Mouse (Mus musculus): ENCODE results near the gene Gm5447. TPM values are rescaled to one million over a fixed set of nuclear protein-coding genes. Genes with fewer than 3 reads are reported as not detected.

Gene Gm5447
- polyA plus RNA-seq (2016; fragmentation: Nextera tagmentation; extraction: Ambion mirVana) = 0.12 and 0.17 TPM in 2 replicates

GRCm38 (mm10) chr13:30973501-30974246 lies at the start of gene Gm5447, which contains the start of gene Exoc2:
Gene Gm5447, plus strand, starts transcription at chr13:30974204.
Gene Exoc2, minus strand, starts transcription at chr13:30974093.
- Histone ChIP-seq H3K4me3 (peak within 1 kb of the TSS; percentile 82), H3K4me2 (replicated peaks) (peak within 1 kb of the TSS; percentile 59), H3K27me3 (no peaks in the 10 kb centered on the region), H3K27ac (peak within 1 kb of the TSS; percentile 83), H3K9ac (peak within 1 kb of the TSS; percentile 87), H3K9me3 (replicated peaks) (no peaks in the 10 kb centered on the region), H3K4me1 (0 out of 2 replicates have a peak, but pooled peaks cover 5% of the 10 kb centered on the region), H3K36me3 (no peaks in the 10 kb centered on the region)
- 1% methylated on average over 54 of the region's 54 CpGs for WGBS
- peak; percentile 98 for ATAC-seq (ENCODE audit: low FRiP score)

- 91% methylated on average over 6 of the region's 6 CpGs for WGBS
- peaks cover 4% of the 10 kb centered on the region for H3K36me3 ChIP-seq
Observed at GRCm38 (mm10) chr13:30924269-30924668, 49.7 kb upstream of the Gm5447 start.

GRCm38 (mm10) chr13:30929119-30929518 lies 44.9 kb upstream of the Gm5447 start:
- H3K27me3 ChIP-seq = no peaks in the 10 kb centered on the region
- 92% methylated on average over 2 of the region's 2 CpGs for WGBS

More at GRCm38 (mm10) chr13:30924269-30924668, 49.7 kb upstream of the Gm5447 start:
- no peak overlapping the region for H3K4me3 ChIP-seq
- no peaks in the 10 kb centered on the region for H3K9me3 ChIP-seq (replicated peaks)
- no peak overlapping the region for H3K27ac ChIP-seq
- no peak overlapping the region for H3K9ac ChIP-seq
- no peaks in the 10 kb centered on the region for H3K4me1 ChIP-seq
- no peak for ATAC-seq (ENCODE audit: low FRiP score)
- H3K4me2 ChIP-seq (replicated peaks) = no peak overlapping the region
- no peaks in the 10 kb centered on the region for H3K27me3 ChIP-seq

GRCm38 (mm10) chr13:30931613-30932012 lies 42.4 kb upstream of the Gm5447 start:
- H3K27ac ChIP-seq = no peak overlapping the region
- no peak overlapping the region for H3K9ac ChIP-seq
- 79% methylated on average over 4 of the region's 4 CpGs for WGBS
- peaks cover 6% of the 10 kb centered on the region; the same call in 1 of the 2 replicates for H3K36me3 ChIP-seq
- no peak overlapping the region for H3K4me3 ChIP-seq
- ATAC-seq (ENCODE audit: low FRiP score) = no peak
- no peaks in the 10 kb centered on the region for H3K4me1 ChIP-seq
- no peaks in the 10 kb centered on the region for H3K27me3 ChIP-seq
- no peaks in the 10 kb centered on the region for H3K9me3 ChIP-seq (replicated peaks)
- H3K4me2 ChIP-seq (replicated peaks) = no peak overlapping the region

More at GRCm38 (mm10) chr13:30929119-30929518, 44.9 kb upstream of the Gm5447 start:
- Histone ChIP-seq H3K4me2 (replicated peaks) (no peak overlapping the region), H3K9me3 (replicated peaks) (no peaks in the 10 kb centered on the region), H3K4me3 (no peak overlapping the region), H3K9ac (no peak overlapping the region), H3K4me1 (no peaks in the 10 kb centered on the region), H3K36me3 (peaks cover 10% of the 10 kb centered on the region; the same call in 1 of the 2 replicates), H3K27ac (no peak overlapping the region)
- ATAC-seq (ENCODE audit: low FRiP score) = no peak

GRCm38 (mm10) chr13:30932972-30933371 lies 41.0 kb upstream of the Gm5447 start:
- no peak overlapping the region for H3K27ac ChIP-seq
- H3K9ac ChIP-seq = no peak overlapping the region
- H3K4me3 ChIP-seq = no peak overlapping the region
- H3K27me3 ChIP-seq = no peaks in the 10 kb centered on the region
- no peak for ATAC-seq (ENCODE audit: low FRiP score)
- 74% methylated on average over 6 of the region's 6 CpGs for whole genome bisulfite sequencing
- H3K9me3 ChIP-seq (replicated peaks) = no peaks in the 10 kb centered on the region
- H3K36me3 ChIP-seq = peaks cover 6% of the 10 kb centered on the region; the same call in 1 of the 2 replicates
- H3K4me1 ChIP-seq = no peaks in the 10 kb centered on the region
- no peak overlapping the region for H3K4me2 ChIP-seq (replicated peaks)

- H3K27me3 ChIP-seq = no peaks in the 10 kb centered on the region
- H3K9ac ChIP-seq = no peak overlapping the region
- no peak overlapping the region for H3K4me3 ChIP-seq
- H3K36me3 ChIP-seq = no peaks in the 10 kb centered on the region
- ATAC-seq (ENCODE audit: low FRiP score) = no peak
- no peaks in the 10 kb centered on the region for H3K4me1 ChIP-seq
- no peak overlapping the region for H3K27ac ChIP-seq
- H3K9me3 ChIP-seq (replicated peaks) = no peaks in the 10 kb centered on the region
- H3K4me2 ChIP-seq (replicated peaks) = no peak overlapping the region
Observed at GRCm38 (mm10) chr13:30945788-30946187, 28.2 kb upstream of the Gm5447 start.

GRCm38 (mm10) chr13:30947129-30947528 lies 26.9 kb upstream of the Gm5447 start:
- Histone ChIP-seq H3K27me3 (no peaks in the 10 kb centered on the region), H3K4me3 (no peak overlapping the region), H3K9ac (no peak overlapping the region), H3K36me3 (no peaks in the 10 kb centered on the region), H3K9me3 (replicated peaks) (no peaks in the 10 kb centered on the region), H3K27ac (no peak overlapping the region), H3K4me2 (replicated peaks) (no peak overlapping the region), H3K4me1 (no peaks in the 10 kb centered on the region)
- no peak for ATAC-seq (ENCODE audit: low FRiP score)
- 93% methylated on average over 15 of the region's 15 CpGs for WGBS

- Histone ChIP-seq H3K36me3 (no peaks in the 10 kb centered on the region), H3K4me1 (no peaks in the 10 kb centered on the region), H3K27ac (no peak within 1 kb of the TSS), H3K9me3 (replicated peaks) (no peaks in the 10 kb centered on the region), H3K4me3 (no peak within 1 kb of the TSS), H3K9ac (no peak within 1 kb of the TSS), H3K27me3 (no peaks in the 10 kb centered on the region), H3K4me2 (replicated peaks) (no peak within 1 kb of the TSS)
- ATAC-seq (ENCODE audit: low FRiP score) = no peak
- WGBS = 91% methylated on average over 11 of the region's 11 CpGs
Observed at GRCm38 (mm10) chr13:30947540-30947939, 26.5 kb upstream of the Gm5447 start, which contains the start of gene Hus1b. Gene Hus1b, minus strand, starts transcription at chr13:30947759.

- Histone ChIP-seq H3K4me2 (replicated peaks) (no peak overlapping the region), H3K9me3 (replicated peaks) (no peaks in the 10 kb centered on the region), H3K36me3 (no peaks in the 10 kb centered on the region), H3K4me3 (no peak overlapping the region), H3K9ac (no peak overlapping the region), H3K27ac (no peak overlapping the region), H3K4me1 (no peaks in the 10 kb centered on the region), H3K27me3 (no peaks in the 10 kb centered on the region)
- 96% methylated on average over 9 of the region's 9 CpGs for WGBS
- ATAC-seq (ENCODE audit: low FRiP score) = no peak
Observed at GRCm38 (mm10) chr13:30949181-30949580, 24.8 kb upstream of the Gm5447 start.

GRCm38 (mm10) chr13:30952044-30952443 lies 22.0 kb upstream of the Gm5447 start:
- no peaks in the 10 kb centered on the region for H3K27me3 ChIP-seq
- H3K9me3 ChIP-seq (replicated peaks) = no peaks in the 10 kb centered on the region
- no peaks in the 10 kb centered on the region for H3K4me1 ChIP-seq
- no peaks in the 10 kb centered on the region for H3K36me3 ChIP-seq
- no peak overlapping the region for H3K27ac ChIP-seq
- no peak for ATAC-seq (ENCODE audit: low FRiP score)
- no peak overlapping the region for H3K4me3 ChIP-seq
- 90% methylated on average over 2 of the region's 2 CpGs for WGBS
- no peak overlapping the region for H3K9ac ChIP-seq
- no peak overlapping the region for H3K4me2 ChIP-seq (replicated peaks)

- no peaks in the 10 kb centered on the region for H3K27me3 ChIP-seq
- no peak overlapping the region for H3K4me2 ChIP-seq (replicated peaks)
- H3K9ac ChIP-seq = no peak overlapping the region
- no peak overlapping the region for H3K27ac ChIP-seq
- 85% methylated on average over 1 of the region's 1 CpGs for WGBS
- no peaks in the 10 kb centered on the region for H3K9me3 ChIP-seq (replicated peaks)
- no peak overlapping the region for H3K4me3 ChIP-seq
- H3K4me1 ChIP-seq = no peaks in the 10 kb centered on the region
- ATAC-seq (ENCODE audit: low FRiP score) = no peak
- H3K36me3 ChIP-seq = no peaks in the 10 kb centered on the region
Observed at GRCm38 (mm10) chr13:30953580-30953979, 20.4 kb upstream of the Gm5447 start.

GRCm38 (mm10) chr13:30960714-30961113 lies 13.3 kb upstream of the Gm5447 start:
- ATAC-seq (ENCODE audit: low FRiP score) = no peak
- 92% methylated on average over 2 of the region's 2 CpGs for WGBS

GRCm38 (mm10) chr13:30961932-30962331 lies 12.1 kb upstream of the Gm5447 start:
- no peak for ATAC-seq (ENCODE audit: low FRiP score)
- WGBS = 63% methylated on average over 2 of the region's 2 CpGs
- peaks cover 16% of the 10 kb centered on the region for H3K4me1 ChIP-seq
- no peaks in the 10 kb centered on the region for H3K27me3 ChIP-seq
- H3K9me3 ChIP-seq (replicated peaks) = no peaks in the 10 kb centered on the region
- H3K4me2 ChIP-seq (replicated peaks) = no peak overlapping the region
- H3K4me3 ChIP-seq = no peak overlapping the region
- H3K27ac ChIP-seq = no peak overlapping the region
- H3K36me3 ChIP-seq = no peaks in the 10 kb centered on the region
- no peak overlapping the region for H3K9ac ChIP-seq

More at GRCm38 (mm10) chr13:30960714-30961113, 13.3 kb upstream of the Gm5447 start:
- Histone ChIP-seq H3K27me3 (no peaks in the 10 kb centered on the region), H3K9me3 (replicated peaks) (no peaks in the 10 kb centered on the region), H3K27ac (no peak overlapping the region), H3K9ac (no peak overlapping the region), H3K4me1 (peaks cover 7% of the 10 kb centered on the region), H3K36me3 (no peaks in the 10 kb centered on the region), H3K4me3 (no peak overlapping the region), H3K4me2 (replicated peaks) (no peak overlapping the region)
